Mouse (Mus musculus): ENCODE data around the gene Rad9b. TPM values are rescaled to one million over a fixed set of nuclear protein-coding genes. Genes with fewer than 3 reads are reported as not detected.

Gene Rad9b
- polyA plus RNA-seq, 1 experiment from 2014 or later: 15.6 TPM

GRCm38 (mm10) chr5:122344260-122344659 is 9.8 kb downstream of the Rad9b start:
- Histone ChIP-seq H3K9me3 (replicated peaks) (no peaks in the 10 kb centered on the region), H3K36me3 (no peaks in the 10 kb centered on the region), H3K9ac (no peak overlapping the region), H3K27ac (no peak overlapping the region), H3K4me2 (replicated peaks) (no peak overlapping the region), H3K4me1 (no peaks in the 10 kb centered on the region), H3K4me3 (no peak overlapping the region), H3K27me3 (no peaks in the 10 kb centered on the region)
- no peak for ATAC-seq (ENCODE audit: low FRiP score)
- 12% methylated on average over 5 of the region's 5 CpGs for WGBS

- no peaks in the 10 kb centered on the region for H3K36me3 ChIP-seq
- H3K4me3 ChIP-seq: no peak overlapping the region
- no peak overlapping the region for H3K9ac ChIP-seq
- no peak overlapping the region for H3K4me2 ChIP-seq (replicated peaks)
- H3K4me1 ChIP-seq: no peaks in the 10 kb centered on the region
- H3K27ac ChIP-seq: no peak overlapping the region
- no peaks in the 10 kb centered on the region for H3K27me3 ChIP-seq
- no peak for ATAC-seq (ENCODE audit: low FRiP score)
- no peaks in the 10 kb centered on the region for H3K9me3 ChIP-seq (replicated peaks)
- WGBS: 57% methylated on average over 7 of the region's 7 CpGs
Measured at GRCm38 (mm10) chr5:122343768-122344167, 10.3 kb downstream of the Rad9b start.

GRCm38 (mm10) chr5:122342874-122343273 is 11.2 kb downstream of the Rad9b start:
- Histone ChIP-seq H3K36me3 (no peaks in the 10 kb centered on the region), H3K27me3 (no peaks in the 10 kb centered on the region), H3K4me3 (no peak overlapping the region), H3K9ac (no peak overlapping the region), H3K9me3 (replicated peaks) (no peaks in the 10 kb centered on the region), H3K4me1 (no peaks in the 10 kb centered on the region), H3K4me2 (replicated peaks) (no peak overlapping the region), H3K27ac (no peak overlapping the region)
- 73% methylated on average over 1 of the region's 1 CpGs for WGBS
- no peak for ATAC-seq (ENCODE audit: low FRiP score)

GRCm38 (mm10) chr5:122336554-122337294 is 17.3 kb downstream of the Rad9b start:
- Histone ChIP-seq H3K27ac (no peak overlapping the region), H3K9me3 (replicated peaks) (no peaks in the 10 kb centered on the region), H3K4me3 (no peak overlapping the region), H3K36me3 (no peaks in the 10 kb centered on the region), H3K4me2 (replicated peaks) (no peak overlapping the region), H3K9ac (no peak overlapping the region), H3K27me3 (no peaks in the 10 kb centered on the region), H3K4me1 (no peaks in the 10 kb centered on the region)
- no peak for ATAC-seq (ENCODE audit: low FRiP score)
- 92% methylated on average over 7 of the region's 7 CpGs for WGBS

- H3K36me3 ChIP-seq: no peaks in the 10 kb centered on the region
- H3K27ac ChIP-seq: no peak overlapping the region
- no peak for ATAC-seq (ENCODE audit: low FRiP score)
- H3K4me2 ChIP-seq (replicated peaks): no peak overlapping the region
- 78% methylated on average over 3 of the region's 3 CpGs for WGBS
- no peak overlapping the region for H3K9ac ChIP-seq
- no peak overlapping the region for H3K4me3 ChIP-seq
- no peaks in the 10 kb centered on the region for H3K9me3 ChIP-seq (replicated peaks)
- H3K4me1 ChIP-seq: no peaks in the 10 kb centered on the region
- H3K27me3 ChIP-seq: no peaks in the 10 kb centered on the region
Measured at GRCm38 (mm10) chr5:122334682-122335081, 19.4 kb downstream of the Rad9b start.

- H3K4me3 ChIP-seq: no peak overlapping the region
Measured at GRCm38 (mm10) chr5:122330269-122330668, 23.8 kb downstream of the Rad9b start.

GRCm38 (mm10) chr5:122327283-122327682 is 26.8 kb downstream of the Rad9b start:
- H3K9me3 ChIP-seq (replicated peaks): no peaks in the 10 kb centered on the region
- no peak overlapping the region for H3K9ac ChIP-seq
- no peak overlapping the region for H3K4me3 ChIP-seq
- H3K4me2 ChIP-seq (replicated peaks): no peak overlapping the region
- no peak for ATAC-seq (ENCODE audit: low FRiP score)
- H3K27me3 ChIP-seq: no peaks in the 10 kb centered on the region
- H3K36me3 ChIP-seq: peaks cover 24% of the 10 kb centered on the region
- WGBS: 95% methylated on average over 3 of the region's 3 CpGs
- H3K4me1 ChIP-seq: no peaks in the 10 kb centered on the region
- H3K27ac ChIP-seq: no peak overlapping the region

More at GRCm38 (mm10) chr5:122330269-122330668, 23.8 kb downstream of the Rad9b start:
- Histone ChIP-seq H3K9me3 (replicated peaks) (no peaks in the 10 kb centered on the region), H3K4me1 (no peaks in the 10 kb centered on the region), H3K36me3 (peaks cover 14% of the 10 kb centered on the region), H3K27me3 (no peaks in the 10 kb centered on the region), H3K9ac (no peak overlapping the region), H3K27ac (no peak overlapping the region), H3K4me2 (replicated peaks) (no peak overlapping the region)
- no peak for ATAC-seq (ENCODE audit: low FRiP score)
- 90% methylated on average over 4 of the region's 4 CpGs for WGBS

- Histone ChIP-seq H3K27me3 (no peaks in the 10 kb centered on the region), H3K4me2 (replicated peaks) (no peak overlapping the region), H3K27ac (no peak overlapping the region), H3K4me3 (no peak overlapping the region), H3K4me1 (no peaks in the 10 kb centered on the region), H3K9me3 (replicated peaks) (no peaks in the 10 kb centered on the region), H3K9ac (no peak overlapping the region), H3K36me3 (peaks cover 34% of the 10 kb centered on the region)
- 82% methylated on average over 8 of the region's 8 CpGs for WGBS
- no peak for ATAC-seq (ENCODE audit: low FRiP score)
Measured at GRCm38 (mm10) chr5:122325477-122325876, 28.6 kb downstream of the Rad9b start.

- Histone ChIP-seq H3K4me2 (replicated peaks) (no peak overlapping the region), H3K9me3 (replicated peaks) (no peaks in the 10 kb centered on the region), H3K27ac (no peak overlapping the region), H3K36me3 (peaks cover 41% of the 10 kb centered on the region), H3K27me3 (no peaks in the 10 kb centered on the region), H3K9ac (no peak overlapping the region), H3K4me1 (no peaks in the 10 kb centered on the region; the same call in 1 of the 2 replicates), H3K4me3 (no peak overlapping the region)
- ATAC-seq (ENCODE audit: low FRiP score): no peak
- WGBS: 89% methylated on average over 23 of the region's 23 CpGs
Measured at GRCm38 (mm10) chr5:122324608-122325431, 29.2 kb downstream of the Rad9b start.

- Histone ChIP-seq H3K9ac (no peak overlapping the region), H3K36me3 (peaks cover 39% of the 10 kb centered on the region), H3K9me3 (replicated peaks) (no peaks in the 10 kb centered on the region), H3K27me3 (no peaks in the 10 kb centered on the region), H3K4me2 (replicated peaks) (no peak overlapping the region), H3K4me3 (no peak overlapping the region), H3K27ac (no peak overlapping the region), H3K4me1 (no peaks in the 10 kb centered on the region; the same call in 1 of the 2 replicates)
- WGBS: 69% methylated on average over 8 of the region's 8 CpGs
- ATAC-seq (ENCODE audit: low FRiP score): no peak
Measured at GRCm38 (mm10) chr5:122323523-122323922, 30.5 kb downstream of the Rad9b start.

- peaks cover 31% of the 10 kb centered on the region for H3K36me3 ChIP-seq
- no peak overlapping the region for H3K4me3 ChIP-seq
- no peak overlapping the region for H3K4me2 ChIP-seq (replicated peaks)
- ATAC-seq (ENCODE audit: low FRiP score): no peak
- no peak overlapping the region for H3K27ac ChIP-seq
- WGBS: 82% methylated on average over 12 of the region's 12 CpGs
- H3K9me3 ChIP-seq (replicated peaks): no peaks in the 10 kb centered on the region
- no peaks in the 10 kb centered on the region; the same call in 1 of the 2 replicates for H3K4me1 ChIP-seq
- H3K9ac ChIP-seq: no peak overlapping the region
- no peaks in the 10 kb centered on the region for H3K27me3 ChIP-seq
Measured at GRCm38 (mm10) chr5:122320205-122320781, 33.7 kb downstream of the Rad9b start.

- Histone ChIP-seq H3K4me1 (peaks cover 3% of the 10 kb centered on the region; the same call in 1 of the 2 replicates), H3K36me3 (peaks cover 29% of the 10 kb centered on the region), H3K9me3 (replicated peaks) (no peaks in the 10 kb centered on the region), H3K27me3 (no peaks in the 10 kb centered on the region), H3K9ac (no peak overlapping the region), H3K4me3 (no peak overlapping the region), H3K4me2 (replicated peaks) (no peak overlapping the region), H3K27ac (no peak overlapping the region)
- no peak for ATAC-seq (ENCODE audit: low FRiP score)
- 79% methylated on average over 14 of the region's 14 CpGs for WGBS
Measured at GRCm38 (mm10) chr5:122319474-122320204, 34.4 kb downstream of the Rad9b start.

Measured in hindbrain, embryonic 12.5 days (tissue).